Mouse (Mus musculus): ENCODE results near the gene Car10. TPM values are rescaled to one million over a fixed set of nuclear protein-coding genes. Genes with fewer than 3 reads are reported as not detected.

The Car10 gene
- polyA plus RNA-seq (2017; shearing (Covaris generic)), result not detected

DNA sequence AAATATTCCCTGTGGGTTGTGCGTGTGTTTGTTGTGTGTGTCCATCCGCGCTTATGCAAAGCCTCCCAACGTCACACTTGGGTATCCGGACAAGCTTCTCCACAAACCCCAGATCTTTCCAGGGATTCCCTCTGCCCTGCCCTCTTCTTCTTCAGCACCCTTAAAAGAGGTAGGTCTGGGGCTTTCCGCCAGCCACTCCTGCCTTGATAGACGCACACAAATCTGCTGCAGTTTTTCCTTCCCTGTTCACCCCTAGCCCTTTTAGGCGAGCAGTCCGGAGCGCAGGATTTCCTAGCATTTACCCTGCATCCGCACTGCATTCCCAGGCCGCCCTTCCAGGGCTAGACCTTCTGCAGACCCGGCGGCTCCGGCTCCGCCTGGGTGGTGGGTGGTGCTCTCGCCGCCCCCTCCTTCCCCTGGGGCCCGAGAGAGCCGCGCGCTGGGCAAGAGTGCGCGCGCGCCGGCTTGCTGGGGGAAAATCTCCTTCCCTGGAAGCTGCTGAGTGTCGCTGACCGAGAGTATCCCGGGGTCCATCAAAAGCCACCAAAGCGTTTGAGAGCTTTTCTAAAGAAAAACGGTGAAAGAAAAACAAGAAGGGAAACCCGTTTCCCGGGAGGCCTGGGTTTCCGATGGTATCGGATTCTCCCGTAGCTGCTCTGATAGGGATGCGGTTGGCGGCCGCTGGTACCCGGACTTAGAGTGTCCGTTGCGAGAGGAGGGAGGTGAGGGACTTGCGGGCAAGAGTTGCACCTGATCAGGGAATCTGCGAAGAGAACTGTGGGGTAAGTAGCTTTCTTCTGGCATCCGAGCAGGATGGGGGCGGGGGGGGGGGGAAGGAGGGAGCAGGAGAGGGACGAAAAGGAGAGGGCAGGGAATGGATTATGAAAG, at the start of gene Car10:
Gene Car10 (plus strand): TSS at position 88 of the 888 bp plus-strand sequence.

